Mouse (Mus musculus) skeletal muscle tissue, postnatal 0 days (tissue): ENCODE measurements around the gene Olfr267. TPM values are rescaled to one million over a fixed set of nuclear protein-coding genes. Genes with fewer than 3 reads are reported as not detected.

Source experiments
- polyA plus RNA-seq: library from polyadenylated mRNA; unstranded; fragments of >200 nt; fragmentation: Nextera tagmentation; extraction: Ambion mirVana; gene quantifications from 2 replicates; pipeline ENCODE4 v1.2.1, GENCODE M21; 2015

The Olfr267 gene
- polyA plus RNA-seq: not detected in 2 replicates

GRCm38 (mm10) chr4:58787616-58788015 is at the start of gene Olfr267:
TSS of gene Olfr267 (minus strand) at chr4:58787716.

Other genes starting within 250 kb of the Olfr267 start
- 59.6 and 70.1 TPM in 2 replicates for gene Lpar1, start 233.8 kb downstream of the Olfr267 start, polyA plus RNA-seq
- gene Ecpas, start 125.0 kb upstream of the Olfr267 start, polyA plus RNA-seq: 29.9 and 35.4 TPM in 2 replicates
- gene Zkscan16, start 155.9 kb upstream of the Olfr267 start, polyA plus RNA-seq: 0.05 and 0.07 TPM in 2 replicates
- gene Ptgr1, start 199.4 kb upstream of the Olfr267 start, polyA plus RNA-seq: 7.6 and 10.3 TPM in 2 replicates
- gene Dnajc25, start 207.3 kb upstream of the Olfr267 start, polyA plus RNA-seq: 11.2 and 12.9 TPM in 2 replicates
- 20.0 and 21.2 TPM in 2 replicates for gene Gm20503, start 215.5 kb upstream of the Olfr267 start, polyA plus RNA-seq
- gene Gng10, start 247.4 kb upstream of the Olfr267 start, polyA plus RNA-seq: 45.3 and 60.3 TPM in 2 replicates